Mouse (Mus musculus) thymus, adult 18-20 months (tissue): ENCODE data around the gene Bcl11b.

ENCODE experiments used
- DNase-seq, 2 experiments: peaks; one replicate each; pipeline ENCODE4 v3.0.0; 2022; ENCODE audit warnings: mixed read lengths in 2 of 2

The Bcl11b gene

GRCm38 (mm10) chr12:107887621-107888020, 115.8 kb downstream of the Bcl11b start:
- DNase-seq: no peak

- DNase-seq: peak; percentile 20 to 33
These were observed 118.9 kb downstream of the Bcl11b start for GRCm38 (mm10) chr12:107884330-107885065.

GRCm38 (mm10) chr12:107881726-107882125, 121.7 kb downstream of the Bcl11b start:
- no peak for DNase-seq

- DNase-seq: no peak
These were observed 122.7 kb downstream of the Bcl11b start for GRCm38 (mm10) chr12:107880748-107881147.

- no peak for DNase-seq
These were observed 124.2 kb downstream of the Bcl11b start for GRCm38 (mm10) chr12:107879114-107879777.

- no peak for DNase-seq
These were observed 127.2 kb downstream of the Bcl11b start for GRCm38 (mm10) chr12:107876237-107876636.

GRCm38 (mm10) chr12:107874467-107875142, 128.8 kb downstream of the Bcl11b start:
- DNase-seq: no peak

GRCm38 (mm10) chr12:107869526-107870050, 133.8 kb downstream of the Bcl11b start:
- no peak for DNase-seq

- DNase-seq: no peak
These were observed 135.1 kb downstream of the Bcl11b start for GRCm38 (mm10) chr12:107868291-107868690.
